Mouse (Mus musculus) left cerebral cortex, adult 11 months (tissue): ENCODE data around the gene Peg3.
A peak's percentile ranks its signal among the peaks of the same experiment; 100 is the strongest.
"Not testable (repeated sequence)": the region's sequence is repeated elsewhere in the genome, so short reads cannot be mapped to it uniquely, and the experiment has no call there.

Experiments used
- DNase-seq: peaks from one replicate; pipeline ENCODE4 v3.0.0; 2022; ENCODE audit warnings: low spot score

Gene Peg3

DNA sequence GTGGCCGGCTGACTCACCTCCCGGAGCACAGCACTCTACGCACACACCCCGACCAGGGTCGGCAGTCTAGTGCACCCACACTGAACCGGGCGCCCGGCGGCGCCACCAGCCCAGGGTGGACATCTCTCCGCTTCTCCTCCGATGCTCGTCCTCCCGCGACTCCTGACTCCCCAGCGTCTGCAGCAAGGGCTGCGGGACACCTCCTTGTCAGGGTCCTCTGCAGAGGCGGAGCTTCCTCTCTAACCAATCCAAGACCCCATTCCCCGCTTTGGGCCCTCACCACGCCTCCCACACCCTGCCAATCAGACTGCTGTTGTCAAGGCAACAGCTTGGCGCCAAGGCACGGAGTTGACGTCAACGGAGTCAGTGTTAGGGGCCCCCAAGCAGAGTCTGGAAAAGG is at the start of gene Peg3, which contains the start of gene Usp29:
Peg3 (minus strand) TSS at position 191 of the 400 bp plus-strand sequence.
Usp29 (plus strand) TSS at position 338 of the 400 bp plus-strand sequence.
- peak; percentile 85 for DNase-seq

DNA sequence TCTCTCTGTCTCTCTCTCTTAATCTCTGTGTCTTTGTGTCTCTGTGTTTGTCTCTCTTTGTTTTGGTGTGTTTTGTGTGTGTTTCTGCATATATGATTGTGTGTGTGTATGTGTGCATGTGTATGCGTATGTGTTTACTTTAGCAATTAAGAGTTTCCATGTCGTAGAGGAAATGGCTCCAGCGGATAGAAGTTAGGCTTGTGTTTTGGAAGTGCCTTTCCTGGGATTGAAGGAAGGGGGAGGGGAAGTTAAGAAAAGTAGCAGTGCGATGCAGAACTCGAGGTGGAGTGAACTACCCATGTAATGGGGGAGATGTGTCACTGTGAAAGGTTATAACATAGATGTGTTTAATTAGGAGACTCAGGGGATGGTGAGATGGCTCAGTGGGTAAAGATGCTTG is 48.9 kb upstream of the Peg3 start:
- DNase-seq: no peak

DNA sequence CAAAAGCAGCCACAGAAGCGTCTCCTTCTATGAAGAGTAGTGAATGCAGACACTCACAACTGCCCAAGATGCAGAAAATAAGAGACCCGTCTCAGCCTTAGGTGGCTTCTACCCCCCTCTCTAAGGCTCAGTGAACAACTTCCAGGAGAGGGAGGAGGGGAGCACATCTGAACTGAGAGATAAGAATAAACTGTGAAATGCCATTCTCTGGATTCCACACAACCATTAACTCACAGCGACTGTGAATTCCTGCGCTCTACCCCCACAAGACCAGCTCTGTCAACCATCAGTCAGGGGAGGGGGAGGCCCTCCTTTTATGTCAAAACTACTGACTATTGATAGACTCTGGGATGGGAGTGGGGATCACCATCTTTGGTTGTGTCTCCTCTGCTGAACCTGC is 47.5 kb upstream of the Peg3 start:
- no peak for DNase-seq

DNA sequence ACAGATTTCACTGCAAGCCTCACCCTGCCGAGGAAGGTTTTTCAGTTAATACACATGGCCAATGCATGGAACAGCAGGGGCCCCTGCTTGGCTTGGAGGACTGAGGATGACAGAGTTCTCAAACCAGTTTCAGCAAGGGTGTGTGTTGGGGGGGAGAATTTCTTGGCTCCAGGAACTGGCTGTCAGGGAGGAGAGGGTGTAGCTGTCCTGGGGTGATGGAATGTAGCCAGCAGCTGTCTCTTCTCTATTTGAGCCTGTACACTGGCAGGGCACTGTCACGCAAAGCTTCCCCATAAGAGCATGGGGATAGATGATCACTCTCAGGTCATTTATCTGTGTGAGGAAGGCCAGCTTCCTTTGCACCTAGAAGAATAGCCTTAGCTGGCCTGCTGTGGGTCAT is 46.9 kb upstream of the Peg3 start:
- no peak for DNase-seq

DNA sequence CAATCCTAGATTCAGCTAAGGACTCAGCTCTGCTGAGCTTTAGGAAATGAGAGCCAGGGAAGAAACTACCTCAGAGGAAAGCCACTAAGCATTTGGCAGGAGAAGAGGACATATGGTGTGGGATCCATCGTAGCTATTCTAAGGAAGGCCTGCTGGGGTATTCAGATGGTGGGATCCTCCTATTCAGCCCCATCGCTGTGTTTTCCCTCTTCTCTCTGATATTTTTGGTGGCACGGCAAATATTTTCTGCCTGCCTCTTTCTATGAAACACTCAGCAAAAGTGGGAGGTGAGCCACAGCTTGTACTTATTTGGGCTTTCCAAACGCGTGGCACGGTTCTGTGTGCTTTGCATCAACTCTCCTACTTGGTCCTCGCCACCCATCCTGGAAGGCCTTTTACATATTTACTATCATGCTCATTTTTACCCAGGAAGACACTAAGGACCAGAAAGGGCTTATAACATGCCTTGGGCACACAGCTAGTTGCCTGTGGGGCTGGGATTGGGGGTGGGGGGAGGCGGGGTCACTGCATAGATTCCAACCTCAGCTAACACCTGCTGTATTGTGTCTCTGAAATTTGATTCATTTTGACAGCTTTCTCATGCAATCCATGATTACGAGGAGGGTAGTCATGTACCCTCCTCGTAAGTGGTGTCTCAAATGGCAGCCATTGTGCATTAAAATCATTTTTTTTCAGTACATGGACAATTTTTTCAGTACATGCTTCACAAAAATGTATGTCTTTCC is 46.3 kb upstream of the Peg3 start:
- DNase-seq: peak; percentile 60

DNA sequence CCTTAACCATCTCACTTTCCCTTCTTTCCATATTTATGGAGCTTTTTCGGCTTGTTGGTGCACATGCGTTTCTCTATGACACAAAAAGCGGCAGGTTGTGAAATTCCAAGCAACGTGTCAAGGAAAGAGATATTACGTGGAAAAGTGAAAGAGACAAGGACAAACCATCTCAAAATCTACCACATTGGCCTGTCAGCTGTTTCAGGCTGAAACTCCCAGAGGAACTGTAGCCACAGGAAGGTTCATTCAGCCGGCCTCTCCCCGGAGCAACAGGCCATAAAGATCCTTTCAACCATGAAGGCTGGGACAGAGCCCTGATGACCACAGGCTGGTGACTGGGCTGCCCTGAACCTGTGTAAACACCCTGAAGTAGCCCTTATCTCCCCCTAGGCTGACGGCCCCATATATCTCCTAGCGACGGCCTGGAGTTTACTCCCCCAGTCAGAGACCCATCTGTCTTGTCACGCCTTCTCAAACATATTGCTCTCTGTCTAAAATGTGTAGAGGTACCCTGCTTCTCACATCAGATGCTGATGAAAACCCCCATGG is 43.7 kb upstream of the Peg3 start:
- DNase-seq: not testable (repeated sequence)

DNA sequence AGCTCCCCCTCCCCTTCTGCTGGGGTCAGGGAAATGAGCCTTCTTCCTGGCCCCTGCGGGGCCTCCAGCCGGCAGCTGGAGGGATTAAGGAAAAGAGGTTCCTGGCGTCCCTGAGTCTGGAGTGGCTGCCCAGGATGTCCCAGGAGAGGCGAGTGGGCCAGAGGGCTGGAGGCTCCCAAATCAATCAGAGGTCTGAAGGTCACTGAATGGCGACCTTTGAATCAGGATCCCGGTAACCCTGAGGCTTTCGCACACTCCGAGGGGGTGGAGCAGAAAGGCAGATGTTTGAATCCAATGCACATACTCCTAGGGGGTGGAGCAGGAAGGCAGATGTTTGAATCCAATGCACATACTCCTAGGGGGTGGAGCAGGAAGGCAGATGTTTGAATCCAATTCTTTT is 40.1 kb upstream of the Peg3 start:
- no peak for DNase-seq

DNA sequence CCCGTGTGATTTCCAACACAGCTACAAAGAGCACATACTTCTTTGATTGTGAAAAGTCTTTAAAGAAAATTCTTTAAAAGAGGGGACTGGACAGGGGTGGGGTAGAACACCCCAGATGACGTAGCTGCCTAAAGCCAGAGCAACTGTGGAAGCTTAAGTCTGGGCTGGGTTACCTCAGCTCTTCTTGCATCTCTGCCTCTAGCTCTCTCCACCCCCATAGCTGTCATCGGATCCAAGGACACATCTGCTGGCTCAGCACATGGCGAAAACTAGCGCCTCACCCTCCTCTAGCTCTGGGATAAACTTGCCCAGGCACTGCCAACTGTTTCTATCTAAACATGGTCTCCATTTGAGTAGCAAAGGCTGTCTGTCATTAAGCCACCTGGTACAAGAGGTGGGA is 35.0 kb upstream of the Peg3 start:
- no peak for DNase-seq

DNA sequence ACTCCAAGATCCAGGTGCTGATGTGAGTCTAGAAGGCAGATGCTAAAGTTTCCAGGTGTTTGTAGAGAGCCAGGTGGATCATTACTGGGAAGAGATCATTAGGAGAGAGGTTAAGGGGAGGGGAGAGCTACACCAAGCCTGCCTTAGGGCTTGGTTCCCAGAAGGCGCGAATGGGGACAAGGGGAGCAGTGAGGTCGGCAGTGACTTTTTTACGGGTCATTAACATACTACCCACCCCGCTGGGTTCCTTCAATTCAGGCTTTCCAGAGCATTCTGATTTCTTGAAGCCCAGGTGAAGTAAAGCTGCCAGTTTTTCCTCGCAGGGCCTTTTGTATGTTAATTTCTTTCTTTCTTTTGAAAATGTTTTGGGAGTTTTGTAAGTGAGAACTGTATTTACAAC is 29.9 kb upstream of the Peg3 start:
- DNase-seq: no peak

DNA sequence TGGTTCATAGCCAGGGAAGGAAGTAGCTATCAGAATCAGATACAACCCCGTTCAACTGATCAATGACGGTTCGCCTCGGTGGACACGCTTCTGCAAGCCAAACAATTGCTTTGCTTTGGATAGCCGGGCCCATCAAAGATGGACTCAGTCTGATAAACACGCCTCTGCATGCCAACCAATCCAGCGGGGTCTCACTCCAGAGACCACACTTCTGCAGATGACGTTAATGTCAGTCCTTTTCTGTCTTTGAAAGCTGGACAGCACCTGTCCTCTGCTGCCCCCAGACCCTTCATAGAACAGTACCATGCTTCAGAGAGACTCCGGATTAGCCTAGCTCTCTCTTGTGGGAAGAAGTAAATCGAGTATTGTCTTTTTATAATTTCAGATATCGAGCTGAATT is 29.5 kb upstream of the Peg3 start:
- DNase-seq: no peak

DNA sequence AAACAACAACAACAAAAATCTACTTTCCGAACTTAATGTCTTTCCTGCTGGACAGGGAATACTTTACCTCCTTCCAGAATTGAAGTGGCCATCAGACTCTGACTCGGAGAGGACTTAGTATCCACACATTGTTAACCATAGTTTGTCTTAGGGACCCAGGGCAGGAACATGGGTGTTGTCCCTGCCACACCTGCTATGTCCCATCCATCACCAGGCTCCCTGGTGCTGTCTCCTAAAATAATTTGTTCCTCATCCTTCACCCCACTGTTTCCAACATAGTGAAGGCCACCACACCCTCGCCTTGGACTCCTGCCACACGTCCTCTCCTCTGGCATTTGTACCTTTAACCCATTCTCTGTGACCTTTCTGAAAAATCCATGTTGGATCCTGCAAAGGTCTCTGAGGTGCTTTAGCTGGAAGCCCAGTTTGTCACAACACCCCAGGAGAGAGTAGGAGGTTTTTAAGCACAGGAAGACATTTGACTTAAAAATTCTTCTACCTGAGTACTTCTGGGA is 26.6 kb upstream of the Peg3 start:
- no peak for DNase-seq

DNA sequence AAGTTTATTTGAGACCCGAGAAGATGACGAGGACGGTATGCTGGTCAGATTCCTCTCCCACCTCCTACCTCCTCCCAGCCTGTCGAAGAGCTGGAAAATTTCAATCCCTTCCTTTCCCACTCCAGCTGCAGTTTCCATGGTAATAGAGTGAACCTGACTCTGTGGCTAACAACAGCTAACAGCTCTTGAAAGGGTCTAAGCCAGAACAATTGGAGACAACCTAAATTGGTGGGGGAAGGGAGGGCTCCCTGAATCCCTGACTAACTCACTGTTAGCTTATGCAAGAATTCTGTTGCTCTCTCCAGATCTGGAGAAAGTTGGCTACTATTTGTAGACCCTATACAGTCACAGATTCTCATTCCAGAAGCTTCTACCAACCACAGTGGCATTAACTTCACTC is 23.2 kb upstream of the Peg3 start:
- DNase-seq: no peak

DNA sequence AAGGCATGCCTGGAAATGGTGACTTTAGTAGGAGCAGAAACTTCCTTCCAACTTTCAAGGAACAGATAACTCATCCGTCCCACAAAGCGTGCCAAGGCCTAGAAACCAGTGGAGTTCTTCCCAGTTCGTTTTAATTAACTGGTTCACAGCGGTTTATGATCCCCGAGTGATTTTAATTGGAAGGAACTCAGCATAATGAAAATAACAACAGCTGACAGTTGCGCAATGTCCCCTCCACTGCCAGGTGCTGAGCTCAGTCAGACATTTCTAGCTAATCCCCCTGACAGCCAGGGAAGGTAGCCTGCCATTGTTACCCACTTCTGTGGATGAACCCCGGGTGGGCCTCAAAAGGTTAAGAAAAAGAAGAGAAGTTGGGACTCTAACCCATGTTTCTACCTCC is 19.0 kb upstream of the Peg3 start:
- DNase-seq: no peak

DNA sequence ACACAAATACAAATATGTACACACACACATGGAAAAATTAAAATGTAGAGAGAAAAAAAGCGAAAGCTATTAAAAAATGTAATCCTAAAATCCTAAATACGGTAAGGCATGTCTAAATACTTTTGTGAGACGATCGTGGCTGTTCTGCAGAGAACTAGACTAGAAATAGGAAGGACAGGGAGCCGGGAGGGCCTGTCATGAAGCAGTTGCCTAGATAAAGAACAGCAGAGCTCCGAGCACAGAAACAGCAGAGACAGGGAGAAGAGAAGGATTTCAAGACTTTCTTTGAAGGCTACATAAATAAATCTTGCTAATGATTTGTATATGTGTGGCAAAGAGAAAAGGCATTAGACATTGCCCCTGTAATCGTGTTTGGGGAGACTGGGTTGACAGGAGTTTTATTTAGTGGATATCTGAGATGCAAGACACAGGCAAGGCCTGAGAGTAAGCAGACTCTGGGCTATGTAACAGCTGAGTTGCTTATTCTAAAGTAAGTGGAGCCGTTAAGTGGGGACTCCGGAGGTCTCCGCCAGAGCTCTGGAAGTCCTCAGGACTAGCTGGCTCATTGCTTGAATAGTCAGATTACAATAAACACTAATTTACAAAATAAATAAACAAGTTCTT is 14.2 kb upstream of the Peg3 start:
- no peak for DNase-seq

DNA sequence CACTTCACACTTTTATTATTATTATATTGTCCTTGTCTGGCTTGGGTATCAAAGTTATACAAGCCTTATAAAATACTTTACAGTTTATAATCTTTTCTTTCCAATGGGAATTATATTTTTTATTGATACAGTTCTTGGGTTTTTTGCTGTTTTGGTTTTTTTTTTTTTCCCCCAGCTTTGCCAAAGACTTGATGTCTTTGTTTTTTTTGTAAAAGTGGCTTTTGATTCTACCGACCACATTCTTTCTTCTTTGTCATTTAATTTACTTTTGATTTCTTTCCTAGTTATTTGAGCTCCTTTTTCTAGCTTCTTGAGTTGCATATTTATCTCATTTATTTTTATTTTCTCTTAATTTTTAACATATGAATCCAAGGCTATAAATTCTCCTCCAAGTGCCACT is 5.8 kb upstream of the Peg3 start:
- no peak for DNase-seq

DNA sequence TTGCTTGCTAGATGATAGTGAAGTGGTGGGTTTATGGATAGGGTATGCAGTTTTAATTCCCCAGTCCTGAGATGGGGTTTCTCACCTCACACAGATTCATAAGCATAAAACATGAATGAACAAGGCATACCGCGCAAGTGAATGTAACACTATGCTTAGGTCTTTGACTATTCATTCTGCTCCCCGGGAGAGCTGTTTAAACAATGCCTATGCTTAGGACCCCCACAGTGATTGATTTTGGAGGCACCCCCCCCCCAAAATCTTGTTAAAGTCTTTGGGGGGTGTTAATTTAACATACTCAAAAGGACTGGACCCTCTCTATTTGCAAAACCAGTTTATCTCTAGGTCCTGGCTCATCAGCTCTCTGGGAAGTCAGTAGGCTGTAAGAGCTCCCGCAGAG is 1.7 kb upstream of the Peg3 start:
- DNase-seq: no peak

DNA sequence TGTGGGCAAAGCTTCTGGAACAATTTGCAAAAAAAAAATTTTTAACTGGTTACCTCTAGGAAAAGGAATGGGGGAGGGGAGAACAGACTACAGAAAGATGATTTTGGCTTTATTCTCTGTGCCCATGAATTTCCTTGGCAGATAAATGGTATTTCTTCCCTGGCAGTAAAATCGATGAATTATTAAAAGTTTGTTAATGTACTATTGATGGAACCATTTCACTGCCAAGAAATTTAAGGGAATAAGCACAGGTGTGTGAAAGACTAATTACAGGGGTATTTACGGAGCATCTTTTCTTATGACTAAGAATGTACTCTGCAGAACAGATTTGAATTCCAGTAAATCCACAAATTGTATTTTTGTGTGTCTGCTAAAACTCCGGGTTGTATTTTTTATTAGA is 1.1 kb upstream of the Peg3 start:
- no peak for DNase-seq

DNA sequence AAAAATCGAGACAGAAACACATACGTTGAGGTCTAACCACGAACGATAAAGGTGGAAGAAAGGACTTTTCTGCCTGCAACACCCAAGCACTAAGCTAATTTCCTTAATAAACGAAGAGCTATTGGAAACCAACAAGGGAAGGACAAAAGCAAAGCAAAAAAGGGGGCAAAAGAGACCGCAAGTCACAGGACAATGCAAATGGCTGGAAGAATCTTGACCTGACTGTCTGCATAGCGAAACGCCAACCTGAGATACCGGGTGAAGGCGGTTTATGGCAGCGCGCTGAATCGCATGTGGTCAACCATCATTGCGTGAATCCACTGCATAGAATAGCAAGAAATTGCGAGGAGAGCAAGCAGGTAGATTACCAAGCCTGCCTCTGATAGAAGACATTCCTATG is 570 bp upstream of the Peg3 start:
- DNase-seq: no peak

DNA sequence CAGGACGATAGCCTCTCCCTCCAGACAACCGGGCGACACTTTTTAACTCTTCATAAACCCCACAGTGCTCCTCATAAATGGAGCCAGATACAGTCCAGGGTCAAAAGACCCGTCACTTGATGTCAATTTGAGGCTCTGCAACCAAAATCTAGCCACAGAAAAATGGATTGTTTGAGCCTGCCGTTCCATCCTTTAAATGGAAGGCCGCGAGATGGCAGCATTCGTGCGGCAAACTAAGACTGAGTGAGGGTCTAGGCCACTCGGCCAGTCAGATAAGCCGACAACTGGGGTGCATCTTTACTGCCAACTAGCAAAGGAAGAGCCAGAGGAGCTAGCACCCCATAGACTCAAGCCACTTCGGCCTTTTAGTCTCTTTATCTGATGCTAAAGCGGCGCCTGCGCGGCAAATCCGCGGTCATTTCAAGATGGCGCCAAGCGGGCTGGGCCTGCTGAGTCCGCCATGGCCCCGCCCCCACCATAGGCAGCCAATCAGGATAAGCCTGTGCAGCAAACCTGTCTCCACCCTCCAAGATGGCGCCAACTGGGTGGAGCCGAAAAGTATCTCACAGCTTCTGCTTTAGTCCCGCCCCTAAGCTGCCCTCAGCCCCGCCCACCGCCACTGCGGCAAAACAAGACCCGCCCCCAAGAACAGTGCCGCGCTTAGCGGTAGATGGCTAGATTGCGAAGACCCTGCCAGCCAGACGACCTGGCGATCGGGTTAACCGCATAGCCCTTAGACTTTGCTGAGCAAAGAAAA is 992 bp downstream of the Peg3 start:
- DNase-seq: peak; percentile 92

DNA sequence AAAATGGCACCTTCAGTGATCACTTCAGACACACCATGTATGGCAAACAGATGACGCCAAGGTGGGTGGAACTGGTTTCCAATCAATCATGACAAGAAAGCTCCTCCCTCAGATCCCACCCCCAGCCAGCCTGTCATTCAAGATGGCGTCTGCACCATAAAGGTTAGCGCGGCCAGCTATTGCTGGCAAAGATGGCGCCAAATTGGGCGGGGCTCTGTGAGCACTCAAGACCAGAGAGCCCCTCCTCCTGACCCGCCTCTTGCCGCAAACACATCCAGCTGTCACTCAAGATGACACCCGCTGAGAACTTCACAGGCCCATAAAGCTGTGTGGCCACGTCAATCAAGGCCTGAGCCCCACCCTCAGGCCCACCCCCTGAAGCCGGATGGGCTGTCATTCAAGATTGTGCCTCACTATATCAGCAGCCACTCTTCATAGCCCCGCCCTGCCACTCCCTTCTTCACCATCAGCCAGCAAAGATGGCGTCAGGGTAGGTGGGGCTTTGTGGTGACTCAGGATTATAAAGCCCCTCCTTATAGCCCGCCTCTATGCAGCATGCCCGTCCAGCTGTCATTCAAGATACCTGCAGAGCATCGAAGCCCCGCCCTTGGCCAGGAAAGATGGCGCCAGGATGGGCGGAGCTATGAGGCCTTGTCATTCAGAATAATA is 1.8 kb downstream of the Peg3 start:
- DNase-seq: peak; percentile 96

DNA sequence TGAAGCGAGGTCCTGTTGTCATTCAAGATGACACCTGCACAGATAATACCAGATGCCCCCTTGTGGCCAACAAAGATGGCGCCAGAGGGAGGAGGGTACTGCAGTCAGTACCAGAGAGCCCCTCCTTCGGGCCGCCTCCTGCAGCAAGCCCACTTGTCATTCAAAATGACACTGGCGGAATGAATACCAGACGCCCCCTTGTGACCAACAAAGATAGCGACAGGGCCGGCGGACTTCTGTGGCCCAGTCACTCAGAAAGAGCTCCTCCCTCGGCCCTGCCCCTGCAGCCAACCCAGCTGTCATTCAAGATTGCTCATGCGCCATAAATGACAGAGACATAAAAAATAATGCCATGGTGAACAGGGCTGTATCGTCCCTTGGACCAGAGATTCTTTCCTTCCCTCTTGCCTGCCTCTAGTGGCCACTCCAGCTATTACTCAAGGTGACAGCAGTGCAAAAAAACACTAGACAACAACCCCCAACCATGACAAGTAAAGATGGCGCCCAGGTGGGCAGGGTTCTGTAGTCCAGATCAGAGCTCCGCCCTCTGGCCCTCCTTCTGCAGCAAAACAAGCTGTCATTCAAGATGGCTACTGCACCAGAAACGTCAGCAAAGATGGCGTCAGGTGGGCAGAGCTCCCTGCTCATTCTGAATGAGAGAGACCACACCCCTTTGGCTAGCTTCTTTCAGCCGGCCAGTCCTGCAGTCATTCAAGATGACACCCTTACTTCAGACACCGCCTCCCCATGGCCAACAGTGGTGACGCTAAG is 2.7 kb downstream of the Peg3 start:
- peak; percentile 89 for DNase-seq
